Mouse (Mus musculus) brain, embryonic 14.5 days (tissue): ENCODE measurements around the gene Rab3il1. TPM values are rescaled to one million over a fixed set of nuclear protein-coding genes. Genes with fewer than 3 reads are reported as not detected.
A peak's percentile ranks its signal among the peaks of the same experiment; 100 is the strongest.

Experiments used
- DNase-seq: peaks from one replicate; pipeline ENCODE4 v3.0.0-alpha.2; 2011; ENCODE audit warnings: low read depth
- CTCF ChIP-seq: fragments of 200-500 bp; IDR thresholded peaks from 2 replicates; pipeline ENCODE4 v1.5.1; 2012; ENCODE audit warnings: inconsistent platforms, mild to moderate bottlenecking, moderate library complexity, borderline replicate concordance; ENCODE audit not compliant: insufficient read depth, insufficient read length; ENCODE audit errors: extremely low read depth
- POLR2A ChIP-seq: fragments of 200-500 bp; IDR thresholded peaks from 2 replicates; pipeline ENCODE4 v1.6.1; 2012; ENCODE audit warnings: mild to moderate bottlenecking, inconsistent platforms, borderline replicate concordance; ENCODE audit not compliant: poor library complexity, insufficient read depth, insufficient read length, severe bottlenecking; ENCODE audit errors: extremely low read depth
- polyA plus RNA-seq: library from polyadenylated mRNA; depleted of rRNA; stranded (reverse); fragments of >200 nt; gene quantifications from 2 replicates; pipeline ENCODE4 v1.2.3, GENCODE M21; 2012

The Rab3il1 gene
- polyA plus RNA-seq, 1 experiment: 20.0 TPM

- no peak for DNase-seq
- TF ChIP-seq CTCF (no peak), POLR2A (no peak)
Observed at GRCm38 (mm10) chr19:9985900-9986421, 15.5 kb upstream of the Rab3il1 start.

GRCm38 (mm10) chr19:9987192-9987591 is 14.3 kb upstream of the Rab3il1 start:
- no peak for TF ChIP-seq POLR2A
- no peak for TF ChIP-seq CTCF
- no peak for DNase-seq

GRCm38 (mm10) chr19:9987593-9987992 is 13.9 kb upstream of the Rab3il1 start:
- no peak for DNase-seq
- TF ChIP-seq CTCF (no peak), POLR2A (no peak)

GRCm38 (mm10) chr19:9989171-9989883 is 12.1 kb upstream of the Rab3il1 start:
- DNase-seq: no peak
- TF ChIP-seq POLR2A: no peak
- TF ChIP-seq CTCF: peak; percentile 57; the same call in 1 of the 2 replicates

- TF ChIP-seq POLR2A (no peak), CTCF (no peak)
- no peak for DNase-seq
Observed at GRCm38 (mm10) chr19:9989884-9990256, 11.6 kb upstream of the Rab3il1 start.

GRCm38 (mm10) chr19:9991304-9991703 is 10.2 kb upstream of the Rab3il1 start:
- DNase-seq: peak; percentile 79
- TF ChIP-seq POLR2A (no peak), CTCF (peak; percentile 86)

- no peak for TF ChIP-seq POLR2A
- TF ChIP-seq CTCF: no peak
- no peak for DNase-seq
Observed at GRCm38 (mm10) chr19:9992011-9992958, 9.2 kb upstream of the Rab3il1 start.

GRCm38 (mm10) chr19:9993036-9993656 is 8.3 kb upstream of the Rab3il1 start:
- TF ChIP-seq CTCF: peak; percentile 86
- TF ChIP-seq POLR2A: no peak
- DNase-seq: peak; percentile 87

- no peak for TF ChIP-seq POLR2A
- TF ChIP-seq CTCF: no peak
Observed at GRCm38 (mm10) chr19:9997204-9998062, 4.0 kb upstream of the Rab3il1 start.

GRCm38 (mm10) chr19:9998063-9998416 is 3.4 kb upstream of the Rab3il1 start:
- no peak for DNase-seq
- TF ChIP-seq POLR2A (no peak), CTCF (no peak)

More at GRCm38 (mm10) chr19:9997204-9998062, 4.0 kb upstream of the Rab3il1 start:
- no peak for DNase-seq
